Mouse (Mus musculus): ENCODE measurements around the gene Atp6v1e1.
A peak's percentile ranks its signal among the peaks of the same experiment; 100 is the strongest.
"Not testable (repeated sequence)": the region's sequence is repeated elsewhere in the genome, so short reads cannot be mapped to it uniquely, and the experiment has no call there.

Atp6v1e1 gene

DNA sequence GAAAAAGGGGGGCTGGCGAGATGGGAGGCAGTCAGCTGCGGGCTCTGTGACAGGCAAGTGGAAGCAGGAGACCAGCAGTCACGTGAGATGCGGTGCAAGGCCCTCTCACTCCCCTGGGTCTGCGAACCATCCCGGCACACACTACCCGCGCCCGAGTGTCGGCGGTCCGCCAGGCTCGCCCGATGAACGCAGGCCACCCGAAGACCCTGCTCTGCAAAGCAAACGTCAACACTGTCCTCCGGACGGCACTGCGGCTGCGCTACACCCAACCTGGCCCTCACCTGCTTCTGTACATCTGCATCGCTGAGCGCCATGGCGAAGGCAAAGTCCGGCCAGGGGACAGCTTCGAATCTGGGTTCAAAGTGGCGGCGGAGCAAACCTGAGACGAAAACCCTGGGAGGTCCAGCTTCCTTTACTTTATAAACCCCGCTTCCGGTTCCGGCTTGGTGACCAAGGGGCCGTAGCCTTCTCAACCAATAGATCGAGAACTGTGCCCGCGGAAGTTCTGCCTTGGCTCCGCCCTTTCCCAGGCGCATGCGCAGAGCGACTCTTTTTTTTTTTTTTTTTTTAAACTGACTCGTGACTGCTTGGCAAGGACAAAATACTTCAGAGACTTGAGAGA is at the start of gene Atp6v1e1:
TSS of gene Atp6v1e1 (minus strand) at position 487 of the 622 bp plus-strand sequence.
- DNase-seq (ENCODE audit: low read depth, low spot score): peak; percentile 98

DNA sequence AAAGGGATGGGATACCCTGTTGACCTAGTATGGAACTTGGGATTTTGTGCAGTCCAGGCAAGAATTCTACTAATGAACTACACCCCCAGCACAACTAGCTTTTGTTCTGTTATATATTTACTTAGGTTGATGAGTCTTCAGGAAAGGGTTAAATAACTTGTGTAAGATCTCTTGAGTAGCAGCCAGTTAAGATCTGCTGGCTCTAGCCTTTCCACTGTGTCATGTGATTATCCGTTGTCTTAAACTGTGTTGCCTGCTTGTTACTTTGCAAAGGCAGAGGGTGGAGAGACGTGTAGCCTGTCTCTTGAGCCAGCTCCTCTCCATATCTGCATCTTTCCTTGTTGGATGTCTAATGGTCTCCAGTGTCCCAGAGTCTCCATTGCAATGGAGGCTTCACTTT is 48.7 kb upstream of the Atp6v1e1 start:
- no peak for DNase-seq (ENCODE audit: low read depth, low spot score)

DNA sequence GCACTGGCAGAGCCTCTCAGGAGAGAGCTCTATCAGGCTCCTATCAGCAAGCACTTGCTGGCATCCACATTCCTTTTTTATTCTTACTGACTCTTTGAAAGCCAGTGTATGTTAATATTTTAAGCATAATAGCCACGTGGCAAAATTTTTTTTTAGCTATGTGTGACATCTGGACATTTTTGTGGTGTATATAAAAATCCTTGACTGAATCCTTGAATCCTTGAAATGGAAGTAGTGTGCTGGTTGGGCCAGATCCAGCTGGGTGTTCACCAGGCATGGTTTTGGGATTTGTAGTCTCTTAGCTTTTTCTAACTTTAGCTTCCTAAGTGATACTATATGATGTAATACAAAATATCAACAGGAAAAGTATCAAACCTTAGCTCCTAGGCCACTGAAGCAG is 46.2 kb upstream of the Atp6v1e1 start:
- DNase-seq (ENCODE audit: low read depth, low spot score): no peak

DNA sequence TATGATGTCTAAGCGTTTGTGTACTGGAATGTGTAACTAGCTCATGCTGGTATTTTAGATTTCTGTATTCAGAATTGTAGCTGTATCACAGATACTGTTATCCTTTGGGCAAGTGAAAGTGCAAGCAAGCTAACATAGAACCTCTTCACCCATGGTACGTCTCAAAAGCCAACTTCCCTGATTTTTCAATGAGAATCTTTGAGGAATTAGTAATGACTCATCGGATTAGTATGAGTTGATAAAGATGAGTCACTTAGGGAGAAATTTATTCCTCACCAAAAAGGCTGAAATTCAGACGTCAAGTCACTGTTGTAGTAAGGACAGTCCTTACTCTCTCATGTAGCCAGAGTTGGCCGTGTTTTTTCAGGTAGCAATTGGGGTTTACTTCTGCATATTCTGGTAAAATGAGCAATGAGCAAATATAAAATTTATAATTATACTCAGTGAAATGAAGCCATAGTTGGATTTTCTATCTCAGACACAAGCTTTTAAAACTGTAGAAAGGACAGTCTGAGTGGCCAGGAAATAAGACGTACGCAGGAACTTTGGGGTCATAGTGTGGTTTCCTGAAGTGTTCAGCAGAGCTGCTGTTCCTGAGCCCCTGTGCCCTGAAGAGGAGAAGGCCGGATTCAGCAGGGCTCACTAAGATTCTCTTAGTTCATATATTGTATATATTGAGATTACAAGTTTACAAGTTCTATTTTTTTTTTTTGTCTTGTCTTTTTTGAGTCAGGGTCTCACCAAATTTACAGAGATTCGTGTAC is 43.6 kb upstream of the Atp6v1e1 start:
- no peak for DNase-seq (ENCODE audit: low read depth, low spot score)

DNA sequence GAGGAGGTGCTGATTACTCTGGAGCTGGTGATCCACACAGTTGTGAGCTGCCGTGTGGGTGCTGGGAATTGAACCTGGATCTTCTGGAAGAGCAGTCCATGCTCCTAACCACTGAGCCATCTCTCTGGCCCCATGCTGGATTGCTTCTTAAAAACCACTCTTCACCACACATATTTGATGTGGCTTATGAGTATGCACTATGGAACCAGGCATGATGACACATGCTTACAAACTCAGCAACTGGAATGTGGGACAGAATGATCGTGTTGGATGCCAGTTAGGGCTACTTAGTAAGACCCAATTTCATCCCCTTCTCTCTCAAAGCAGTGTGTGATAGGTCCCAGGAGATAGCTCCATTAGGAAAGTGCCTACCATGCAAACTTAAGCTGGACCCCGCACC is 37.5 kb upstream of the Atp6v1e1 start:
- no peak for DNase-seq (ENCODE audit: low read depth, low spot score)

DNA sequence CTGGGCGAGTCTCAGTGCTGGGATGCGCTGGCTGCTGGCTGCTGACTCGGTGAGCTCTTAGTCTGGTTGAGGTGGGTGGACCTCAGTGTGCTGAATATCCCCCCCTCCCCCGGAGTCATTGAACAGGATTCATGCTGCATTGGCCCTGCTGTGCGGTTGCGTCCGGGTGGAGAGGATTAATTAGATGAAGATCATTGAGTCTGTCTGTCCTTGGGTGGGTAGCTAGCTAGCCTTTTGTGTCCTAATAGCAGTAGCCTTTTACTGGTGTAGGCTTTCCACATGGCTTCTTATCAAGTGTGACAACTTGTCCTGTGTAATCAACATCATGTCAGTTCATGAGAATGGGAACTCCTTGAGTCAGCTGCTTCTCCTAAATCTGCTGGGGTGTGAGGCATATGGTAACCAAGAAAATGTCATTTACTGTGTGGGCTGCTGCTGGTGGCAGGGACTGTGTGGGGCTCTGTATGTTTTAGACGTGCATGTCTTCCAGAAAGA is 35.7 kb upstream of the Atp6v1e1 start:
- DNase-seq (ENCODE audit: low read depth, low spot score): peak; percentile 23

DNA sequence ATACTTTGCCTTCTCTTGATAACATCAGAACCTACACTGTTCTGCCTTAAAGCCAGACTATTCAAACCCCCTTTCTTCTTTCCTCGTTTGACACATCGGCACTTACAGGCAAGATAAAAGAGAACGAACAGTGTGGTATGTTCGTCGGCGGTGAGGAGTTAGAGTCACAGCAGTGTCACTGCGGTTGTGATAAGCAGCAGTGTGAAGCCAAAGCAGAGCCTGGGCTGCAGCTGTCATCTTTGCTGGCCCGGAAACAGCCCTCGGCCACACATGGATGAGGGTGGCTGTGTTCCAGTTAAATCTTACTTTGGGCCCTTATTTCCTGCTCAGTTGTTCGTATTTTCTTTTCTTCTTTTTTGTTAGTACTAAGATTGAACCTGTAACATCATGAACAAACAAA is 31.8 kb upstream of the Atp6v1e1 start:
- DNase-seq (ENCODE audit: low read depth, low spot score): no peak

DNA sequence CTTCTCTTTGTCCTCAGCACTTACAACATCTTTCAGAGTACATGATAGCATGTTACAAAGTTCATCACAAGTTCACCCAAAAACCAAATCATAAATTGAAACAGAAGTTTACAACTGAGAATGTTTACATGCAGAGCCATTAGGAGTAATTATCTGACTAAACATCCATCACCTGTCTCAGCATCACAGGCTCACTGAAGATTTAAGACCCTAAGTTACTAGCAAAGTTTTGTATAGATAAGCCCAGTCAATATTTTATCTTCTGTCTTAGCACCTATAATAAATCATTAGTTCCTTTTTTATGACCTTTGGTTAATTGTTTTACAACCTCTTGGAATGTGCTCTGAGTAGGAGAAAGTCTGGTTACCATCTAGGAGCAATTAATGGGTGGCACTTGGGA is 28.1 kb upstream of the Atp6v1e1 start:
- DNase-seq (ENCODE audit: low read depth, low spot score): not testable (repeated sequence)

DNA sequence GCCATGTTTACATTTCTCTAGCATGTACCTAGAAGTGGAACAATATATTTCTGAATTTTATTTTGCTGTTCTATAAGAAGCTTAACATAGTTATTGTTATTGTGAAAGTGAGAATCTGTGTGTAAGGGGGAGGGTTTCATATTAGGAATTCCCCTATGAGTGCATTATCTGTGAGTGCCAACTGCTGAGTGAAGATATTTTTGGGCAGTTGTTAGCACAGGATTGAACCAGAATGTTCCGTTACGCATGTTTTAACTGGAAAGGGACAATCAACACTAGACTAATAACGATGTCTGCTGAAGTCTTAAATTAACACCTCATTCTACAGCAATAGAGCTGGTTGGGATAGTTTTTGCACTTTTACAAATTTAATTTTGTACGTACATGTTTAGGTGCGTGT is 19.2 kb upstream of the Atp6v1e1 start:
- DNase-seq (ENCODE audit: low read depth, low spot score): no peak

DNA sequence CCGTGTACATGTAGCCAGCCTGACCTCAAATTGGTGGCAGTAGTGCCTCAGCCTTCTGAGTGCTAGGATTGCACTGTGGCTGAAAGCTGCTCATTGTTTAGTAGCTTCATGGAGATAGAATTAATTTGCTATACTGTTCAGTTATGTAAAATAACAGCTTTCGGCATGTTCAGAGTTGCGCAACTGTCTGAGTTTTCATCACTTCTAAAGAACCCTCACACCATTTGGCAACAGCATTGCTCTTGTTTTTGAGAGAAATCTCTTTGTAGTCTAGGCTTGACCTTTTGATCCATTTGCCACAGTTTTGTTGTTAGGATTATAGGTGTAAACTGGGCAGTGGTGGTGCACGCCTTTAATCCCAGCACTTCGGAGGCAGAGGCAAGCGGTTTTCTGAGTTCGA is 17.7 kb upstream of the Atp6v1e1 start:
- DNase-seq (ENCODE audit: low read depth, low spot score): no peak

DNA sequence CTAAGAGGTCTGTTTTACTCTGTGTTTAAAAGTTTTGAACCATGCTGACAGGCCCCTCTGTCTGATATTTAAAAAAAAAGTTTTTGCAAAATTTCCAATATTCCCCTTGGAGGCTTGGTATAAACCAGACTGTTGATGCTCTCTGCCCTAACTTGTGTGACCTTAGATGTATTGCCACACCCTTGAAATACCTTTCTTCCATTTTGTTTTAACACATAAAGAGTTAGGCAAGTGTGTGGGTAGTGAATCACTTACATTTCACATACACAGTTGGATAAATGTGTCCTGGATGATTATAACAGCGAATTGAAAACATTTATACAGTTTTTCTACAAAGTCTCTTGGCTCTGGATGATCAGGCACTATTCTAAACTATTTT is 14.5 kb upstream of the Atp6v1e1 start:
- no peak for DNase-seq (ENCODE audit: low read depth, low spot score)

DNA sequence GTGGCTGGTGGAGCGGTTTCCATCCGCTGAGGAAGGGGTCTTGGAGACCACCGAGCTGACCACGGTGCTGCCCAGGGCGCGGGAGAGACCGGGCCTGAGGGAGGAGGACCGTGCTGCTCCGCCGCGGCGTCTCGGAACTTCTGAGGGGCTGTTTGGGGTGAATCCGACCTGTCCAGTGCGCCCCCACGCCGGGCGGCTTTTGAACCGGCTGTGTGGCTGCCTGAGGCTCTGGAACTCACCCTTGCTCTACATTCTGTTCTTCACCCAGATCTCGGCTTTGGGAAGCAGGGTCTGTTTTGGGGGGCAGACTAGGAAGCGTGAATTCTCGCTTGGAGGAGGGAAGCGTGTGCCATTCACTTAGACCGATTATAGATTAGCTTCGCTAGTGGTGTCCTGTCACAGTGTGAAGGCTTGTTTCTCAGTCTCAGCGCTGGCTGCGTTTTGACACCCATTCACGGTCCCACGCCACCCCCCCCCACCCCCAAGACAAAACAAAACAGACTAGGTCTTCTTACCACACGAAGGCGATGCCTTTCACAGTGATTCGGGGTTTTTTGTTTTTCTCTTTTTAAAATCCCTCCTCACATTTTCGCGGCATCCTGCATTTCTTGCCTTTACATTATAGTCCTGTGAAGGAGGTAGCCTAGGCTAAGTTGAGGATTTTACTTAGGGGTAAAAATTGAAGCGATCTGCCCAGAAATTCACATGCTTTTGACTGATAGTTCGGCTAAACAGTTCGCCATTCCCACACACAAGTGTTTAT is 14.0 kb upstream of the Atp6v1e1 start:
- DNase-seq (ENCODE audit: low read depth, low spot score): no peak

DNA sequence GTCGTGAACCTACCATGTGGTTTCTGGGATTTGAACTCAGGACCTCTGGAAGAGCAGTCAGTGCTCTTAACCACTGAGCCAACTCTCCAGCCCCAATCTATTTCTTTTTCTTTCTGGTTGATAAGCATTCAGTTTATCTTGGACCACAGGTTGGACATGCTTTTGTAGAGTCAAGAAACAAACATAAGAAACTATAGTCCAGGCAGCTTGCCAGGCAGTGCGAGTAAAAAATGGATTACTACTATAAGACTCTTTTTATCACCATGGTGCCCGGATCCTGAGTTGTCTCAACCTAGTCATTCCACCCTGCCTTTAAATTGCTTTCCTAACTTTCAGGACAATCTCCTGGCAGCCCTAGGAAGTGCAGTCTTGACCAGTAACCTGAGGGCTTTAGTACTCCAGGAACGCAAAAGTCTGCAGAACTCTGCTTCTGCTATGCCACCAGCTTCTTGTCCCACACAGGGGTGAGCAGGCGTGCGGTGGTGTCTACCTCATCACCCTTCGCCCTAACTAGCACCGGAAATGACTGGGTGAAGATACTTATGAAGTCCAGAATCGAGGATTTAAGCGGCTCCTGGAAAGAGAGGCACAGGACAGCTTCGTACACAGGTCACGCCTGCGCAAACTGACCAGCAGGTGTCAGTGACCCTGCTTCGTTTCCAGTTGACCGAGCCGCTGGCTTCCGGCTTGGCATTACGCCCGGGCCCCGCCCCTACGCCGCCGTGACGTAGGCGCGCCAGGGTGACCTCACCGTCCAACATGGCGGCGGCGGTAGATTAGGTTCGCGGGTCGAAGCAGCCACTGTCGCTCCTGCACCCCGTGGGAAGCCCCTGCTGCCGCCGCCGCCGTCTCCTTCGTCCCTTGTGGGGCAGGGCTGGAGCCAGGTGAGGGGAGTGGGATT is 13.1 kb upstream of the Atp6v1e1 start, which contains the start of gene Bcl2l13:
TSS of gene Bcl2l13 (plus strand) at position 739 of the 901 bp plus-strand sequence.
- peak; percentile 93 for DNase-seq (ENCODE audit: low read depth, low spot score)

DNA sequence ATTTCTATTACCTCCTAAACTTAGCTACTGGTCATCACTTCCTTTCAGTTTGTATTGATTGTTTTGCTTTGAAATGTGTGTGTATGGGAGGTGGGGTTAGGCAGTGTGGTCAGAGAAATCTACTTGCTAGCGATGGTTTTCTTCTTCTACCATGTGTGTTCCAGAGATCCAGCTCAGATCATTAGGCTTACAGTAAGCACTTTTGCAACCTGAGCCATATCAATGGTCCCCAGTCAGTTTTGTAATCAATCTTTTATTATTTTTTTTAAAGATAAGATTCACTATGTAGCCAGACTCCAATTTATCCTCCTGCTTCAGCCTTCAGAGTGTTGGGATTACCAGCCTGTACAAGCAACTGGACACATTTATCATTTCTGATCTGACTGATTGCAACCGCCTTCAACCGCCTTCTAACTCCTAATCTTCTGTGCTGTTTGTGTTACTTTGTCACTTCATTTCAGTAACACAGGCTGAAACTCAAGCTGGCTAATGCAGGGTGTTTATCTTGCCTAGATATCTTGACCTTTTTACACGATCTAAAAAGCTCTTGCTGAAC is 12.3 kb upstream of the Atp6v1e1 start:
- DNase-seq (ENCODE audit: low read depth, low spot score): no peak

DNA sequence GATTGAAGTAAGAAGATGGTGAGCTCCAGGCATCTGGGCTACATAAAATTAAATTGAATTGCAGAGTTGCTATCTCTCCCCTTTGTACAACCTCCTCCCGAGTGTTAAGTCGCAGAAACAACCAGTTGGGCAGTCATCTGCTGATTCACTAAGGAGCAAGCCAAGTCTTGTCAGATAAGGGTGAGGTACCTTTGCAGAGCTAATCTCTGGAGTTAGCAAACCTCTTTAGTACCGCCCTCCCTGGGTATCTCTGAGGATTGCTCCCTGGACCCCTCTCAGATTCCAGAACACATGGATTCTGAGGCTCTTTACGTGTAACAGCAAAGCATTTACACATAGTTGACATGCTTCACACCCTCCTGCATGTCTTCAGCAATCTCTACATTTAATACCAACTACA is 9.5 kb upstream of the Atp6v1e1 start:
- DNase-seq (ENCODE audit: low read depth, low spot score): no peak

DNA sequence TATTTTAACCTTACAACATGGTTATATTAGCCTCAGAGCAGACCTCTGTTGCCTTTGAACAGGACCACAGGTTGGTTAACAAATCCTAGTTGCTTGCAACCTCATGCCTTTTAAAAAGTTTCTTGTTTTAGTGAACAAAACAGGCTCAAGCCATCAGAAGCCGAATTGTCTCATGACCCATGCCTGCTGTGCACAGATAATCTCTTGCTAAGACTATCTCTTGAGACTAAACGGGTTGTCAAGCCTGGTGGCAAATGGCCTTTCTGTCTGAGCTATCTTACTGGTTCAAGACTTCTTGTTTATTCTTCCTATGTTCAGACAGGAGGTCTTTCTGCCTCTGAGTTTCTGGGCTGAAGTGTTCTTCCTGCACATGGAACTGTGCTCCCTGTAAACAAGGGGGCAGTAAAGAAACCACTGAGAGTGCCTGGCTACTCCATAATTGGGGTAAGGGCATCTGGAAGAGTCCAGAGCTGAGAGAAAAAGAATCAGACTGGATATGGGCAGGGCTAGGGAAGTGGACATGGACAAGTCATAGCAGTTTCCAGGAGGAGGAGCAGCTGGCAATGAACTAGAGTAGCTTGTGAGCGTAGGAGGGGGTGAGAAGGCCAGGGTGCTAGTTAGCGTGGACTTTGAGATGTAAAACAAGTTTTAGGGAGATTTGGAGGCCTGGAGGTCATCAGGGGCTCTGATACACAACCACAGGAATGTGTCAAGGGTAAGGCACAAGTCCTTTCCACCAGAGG is 8.4 kb upstream of the Atp6v1e1 start:
- no peak for DNase-seq (ENCODE audit: low read depth, low spot score)

DNA sequence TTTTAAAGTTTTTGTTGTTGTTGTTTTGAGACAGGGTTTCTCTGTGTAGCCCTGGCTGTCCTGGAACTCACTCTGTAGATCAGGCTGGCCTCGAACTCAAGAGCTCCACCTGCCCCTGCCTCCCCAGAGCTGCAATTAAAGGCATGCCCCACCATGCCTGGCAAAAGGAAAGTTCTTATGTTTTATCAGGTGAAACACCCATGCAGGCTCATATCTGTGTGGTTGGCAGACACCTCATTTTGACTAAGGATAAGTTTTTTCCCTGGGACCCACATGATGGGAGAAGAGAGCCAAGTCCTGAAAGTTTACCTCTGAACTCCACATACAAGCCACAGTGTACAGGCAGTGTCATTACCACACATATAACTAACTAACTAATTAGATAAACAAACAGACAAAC is 7.5 kb upstream of the Atp6v1e1 start:
- DNase-seq (ENCODE audit: low read depth, low spot score): no peak

DNA sequence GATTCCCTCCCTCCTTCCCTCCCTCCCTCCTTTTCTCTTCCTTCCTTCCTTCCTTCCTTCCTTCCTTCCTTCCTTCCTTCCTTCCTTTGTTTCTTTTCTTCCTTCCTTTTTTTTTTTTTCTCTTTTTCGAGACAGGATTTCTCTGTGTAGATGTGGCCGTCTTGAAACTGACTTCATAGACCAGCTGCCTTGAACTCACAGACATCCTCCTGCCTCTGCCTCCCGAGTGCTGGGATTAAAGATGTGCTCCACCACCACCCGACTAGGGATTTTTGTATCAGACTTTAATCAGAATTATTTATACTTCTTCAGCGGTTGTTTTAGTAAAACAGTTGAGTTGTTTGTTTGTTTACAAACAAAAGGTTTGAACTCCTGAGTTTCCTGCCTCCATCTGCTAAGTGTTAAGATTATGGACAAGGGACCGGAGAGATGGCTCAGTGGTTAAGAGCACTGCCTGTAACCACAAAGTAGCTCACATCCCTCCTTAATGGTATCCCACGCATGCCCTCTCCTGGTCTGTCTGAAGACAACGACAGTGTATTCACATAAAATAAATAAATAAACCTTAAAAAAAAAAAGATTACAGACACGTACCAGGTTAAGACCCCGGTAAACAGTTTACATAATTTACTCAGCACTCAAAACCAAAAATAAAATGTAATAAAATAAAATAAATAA is 483 bp upstream of the Atp6v1e1 start:
- peak; percentile 76 for DNase-seq (ENCODE audit: low read depth, low spot score)

DNA sequence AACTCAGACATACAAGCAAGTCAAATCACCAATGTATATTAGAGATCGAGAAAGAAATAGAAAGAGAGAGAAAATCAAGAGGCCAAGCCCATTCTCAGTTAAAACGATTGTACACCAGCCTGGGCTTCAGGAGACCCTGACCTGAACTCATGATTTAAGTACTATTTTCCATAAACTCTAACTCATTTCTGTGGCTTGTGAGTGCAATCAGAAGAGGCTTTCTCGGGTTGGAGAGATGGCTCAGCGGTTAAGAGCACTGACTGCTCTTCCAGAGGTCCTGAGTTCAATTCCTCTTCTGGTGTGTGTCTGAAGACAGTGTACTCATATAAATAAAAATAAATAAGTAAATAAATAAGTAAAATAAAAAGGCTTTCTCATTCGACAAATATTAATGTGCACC is 878 bp downstream of the Atp6v1e1 start:
- no peak for DNase-seq (ENCODE audit: low read depth, low spot score)

DNA sequence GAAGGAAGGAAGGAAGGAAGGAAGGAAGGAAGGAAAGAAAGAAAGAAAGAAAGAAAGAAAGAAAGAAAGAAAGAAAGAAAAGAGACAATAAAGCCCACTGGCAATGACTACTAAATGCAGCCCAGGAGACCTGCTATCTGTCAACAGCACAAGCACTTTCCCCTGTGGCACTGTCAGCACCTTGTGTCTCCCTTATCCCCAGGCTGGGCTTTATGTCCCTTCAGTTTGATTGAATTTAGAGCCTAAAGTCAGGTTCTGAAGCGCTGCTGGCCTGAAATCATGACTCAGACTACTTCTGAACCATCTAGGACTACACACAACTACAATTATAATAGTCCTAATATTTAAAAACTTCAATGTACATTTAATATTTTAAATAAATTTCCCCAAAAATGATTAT is 1.7 kb downstream of the Atp6v1e1 start:
- no peak for DNase-seq (ENCODE audit: low read depth, low spot score)
